Mouse (Mus musculus) heart, postnatal 0 days (tissue): ENCODE data around the gene Gm10277. TPM values are rescaled to one million over a fixed set of nuclear protein-coding genes. Genes with fewer than 3 reads are reported as not detected.
"Not testable (repeated sequence)": the region's sequence is repeated elsewhere in the genome, so short reads cannot be mapped to it uniquely, and the experiment has no call there.

Experiments used
- ATAC-seq: fragments of 200-750 bp; cut with Nextera tagmentation; 2 replicates; pipeline ENCODE4 v1.8.0; 2017; ENCODE audit warnings: low read depth, moderate number of reproducible peaks, moderate library complexity; ENCODE audit not compliant: insufficient read depth
- DNase-seq: peaks from one replicate; pipeline ENCODE4 v3.0.0-alpha.2; 2016; ENCODE audit warnings: low spot score
- H3K27ac ChIP-seq: fragments of 300-500 bp; sonication (generic); 2 replicates; pipeline ENCODE4 v1.5.1; 2014; ENCODE audit warnings: low read depth, mild to moderate bottlenecking
- H3K27me3 ChIP-seq: fragments of 300-500 bp; sonication (generic); 2 replicates; pipeline ENCODE4 v1.6.1; 2014; ENCODE audit warnings: low read length, mixed read lengths; ENCODE audit not compliant: control insufficient read depth, insufficient read depth
- H3K36me3 ChIP-seq: fragments of 300-500 bp; sonication (generic); replicated peaks from 2 replicates; pipeline ENCODE4 v1.6.1; 2014; ENCODE audit warnings: low read length, mixed read lengths; ENCODE audit not compliant: control insufficient read depth, insufficient read depth
- H3K4me1 ChIP-seq: fragments of 300-500 bp; sonication (generic); 2 replicates; pipeline ENCODE4 v1.6.1; 2014; ENCODE audit warnings: antibody characterized with exemption; ENCODE audit not compliant: control insufficient read depth, insufficient read depth
- H3K4me2 ChIP-seq: fragments of 300-500 bp; sonication (generic); 2 replicates; pipeline ENCODE4 v1.6.1; 2014; ENCODE audit warnings: low read depth, mild to moderate bottlenecking, low read length, moderate library complexity
- H3K4me3 ChIP-seq: fragments of 300-500 bp; sonication (generic); 2 replicates; pipeline ENCODE4 v1.5.1; 2014; ENCODE audit warnings: low read depth, low read length
- H3K9ac ChIP-seq: fragments of 300-500 bp; sonication (generic); replicated peaks from 2 replicates; pipeline ENCODE4 v1.6.1; 2014; ENCODE audit warnings: low read depth, low read length, mixed read lengths
- H3K9me3 ChIP-seq: fragments of 300-500 bp; sonication (generic); replicated peaks from 2 replicates; pipeline ENCODE4 v1.6.1; 2016; ENCODE audit warnings: low read length; ENCODE audit not compliant: control insufficient read depth
- CTCF ChIP-seq: IDR thresholded peaks from 2 replicates; pipeline ENCODE4 v1.5.1; 2016; ENCODE audit warnings: antibody characterized with exemption, control low read depth, low read depth
- EP300 ChIP-seq: IDR thresholded peaks from 2 replicates; pipeline ENCODE4 v1.6.1; 2016; ENCODE audit warnings: antibody characterized with exemption, low read depth
- WGBS: fragments of 180-500 bp; shearing (Covaris S2); extraction: QIAGEN DNeasy Blood & Tissue Kit; methylation state at CpG from one replicate; pipeline ENCODE4 v1.1.7; 2014; 5-methylcytosine and 5-hydroxymethylcytosine counted together
- polyA plus RNA-seq: library from polyadenylated mRNA; unstranded; fragments of >200 nt; fragmentation: Nextera tagmentation; extraction: Ambion mirVana; gene quantifications from 2 replicates; pipeline ENCODE4 v1.2.1, GENCODE M21; 2015
- total RNA-seq: library from RNA; depleted of rRNA; stranded (reverse); fragments of >200 nt; gene quantifications from 2 replicates; pipeline ENCODE4 v1.2.3, GENCODE M21; 2014; ENCODE audit warnings: low replicate concordance; rRNA removed

Gene Gm10277
- total and polyA plus RNA-seq, 2 experiments from 2014 or later: 0.52 TPM; not detected in 1

- H3K4me2 ChIP-seq: no peak overlapping the region
- no peaks in the 10 kb centered on the region for H3K36me3 ChIP-seq
- TF ChIP-seq CTCF (no peak), EP300 (no peak)
- no peak overlapping the region for H3K9ac ChIP-seq
- no peak overlapping the region for H3K4me3 ChIP-seq
- H3K9me3 ChIP-seq: no peaks in the 10 kb centered on the region
- ATAC-seq: no peak
- H3K4me1 ChIP-seq: no peaks in the 10 kb centered on the region
- no peak for DNase-seq
- 88% methylated on average over 5 of the region's 5 CpGs for WGBS
- no peak overlapping the region for H3K27ac ChIP-seq
- H3K27me3 ChIP-seq: no peaks in the 10 kb centered on the region
Observed at GRCm38 (mm10) chr11:77748996-77749395, 38.6 kb downstream of the Gm10277 start.

DNA sequence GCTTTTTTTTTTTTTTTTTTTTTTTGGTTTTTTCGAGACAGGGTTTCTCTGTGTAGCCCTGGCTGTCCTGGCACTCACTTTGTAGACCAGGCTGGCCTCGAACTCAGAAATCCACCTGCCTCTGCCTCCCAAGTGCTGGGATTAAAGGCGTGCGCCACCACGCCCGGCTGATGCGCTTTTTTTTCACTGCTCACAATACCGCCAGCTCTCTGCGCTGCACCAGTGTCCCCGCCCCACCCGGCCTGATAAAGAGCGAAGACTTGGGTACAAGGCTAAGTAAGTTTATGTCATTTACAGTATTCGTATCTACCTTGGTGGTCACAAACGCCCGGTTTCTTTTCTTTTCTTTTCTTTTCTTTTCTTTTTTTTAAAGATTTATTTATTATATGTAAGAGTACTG is 40.4 kb downstream of the Gm10277 start:
- not testable (repeated sequence) for H3K4me3 ChIP-seq, H3K4me1 ChIP-seq, H3K4me2 ChIP-seq, DNase-seq, H3K36me3 ChIP-seq, H3K27me3 ChIP-seq, H3K9ac ChIP-seq, H3K9me3 ChIP-seq, H3K27ac ChIP-seq, ATAC-seq
- 94% methylated on average over 13 of the region's 15 CpGs for WGBS

DNA sequence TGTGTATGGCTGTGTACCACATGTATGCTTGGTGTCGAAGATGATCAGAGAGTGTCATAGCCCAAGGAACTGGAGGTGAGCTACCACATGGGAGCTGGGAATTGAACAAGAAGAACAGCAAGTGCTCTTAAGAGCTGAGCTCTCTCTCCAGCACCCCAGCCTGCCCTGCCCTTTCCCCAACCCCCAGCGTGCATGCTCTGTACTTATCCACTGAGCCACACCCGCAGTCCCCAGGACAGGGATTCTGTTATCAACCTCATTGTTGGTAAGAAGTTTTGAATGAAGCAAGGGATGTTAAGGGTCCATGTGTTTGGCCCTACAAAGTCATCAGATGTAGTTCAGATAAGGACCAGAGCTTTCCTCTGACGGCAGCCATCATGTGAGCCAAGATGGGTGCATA is 40.9 kb downstream of the Gm10277 start:
- WGBS: 84% methylated on average over 4 of the region's 4 CpGs
- Histone ChIP-seq H3K4me1 (no peaks in the 10 kb centered on the region), H3K9ac (no peak overlapping the region), H3K27me3 (no peaks in the 10 kb centered on the region), H3K4me3 (no peak overlapping the region), H3K27ac (no peak overlapping the region), H3K4me2 (no peak overlapping the region), H3K36me3 (no peaks in the 10 kb centered on the region), H3K9me3 (no peaks in the 10 kb centered on the region)
- no peak for DNase-seq
- TF ChIP-seq EP300 (no peak), CTCF (no peak)
- ATAC-seq: no peak

DNA sequence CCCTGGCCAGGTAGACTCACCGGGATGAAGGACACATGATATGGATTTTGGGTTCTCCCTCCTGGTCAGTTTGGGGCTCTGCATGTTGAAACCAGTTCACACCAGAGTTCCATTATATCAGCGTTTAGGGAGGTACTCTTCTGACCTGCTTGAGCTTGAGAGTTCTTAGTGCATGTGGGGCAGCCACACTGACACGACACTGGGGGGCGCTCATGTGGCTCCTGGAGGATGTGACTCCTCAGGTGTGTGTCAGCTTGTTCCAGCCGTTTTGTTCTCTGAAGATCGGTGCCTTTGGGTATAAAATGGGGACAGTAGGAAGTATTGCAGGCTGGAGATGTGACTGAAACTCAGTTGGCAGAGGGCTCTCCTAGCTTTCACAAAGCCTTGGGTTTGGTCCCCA is 43.6 kb downstream of the Gm10277 start:
- Histone ChIP-seq H3K9ac (no peak overlapping the region), H3K4me3 (no peak overlapping the region)

GRCm38 (mm10) chr11:77738555-77738954 is 49.0 kb downstream of the Gm10277 start:
- no peaks in the 10 kb centered on the region for H3K4me1 ChIP-seq
- H3K4me2 ChIP-seq: no peak overlapping the region
- WGBS: 57% methylated on average over 7 of the region's 7 CpGs

More for the DNA sequence above, 43.6 kb downstream of the Gm10277 start:
- no peaks in the 10 kb centered on the region for H3K36me3 ChIP-seq
- no peak for ATAC-seq
- no peaks in the 10 kb centered on the region for H3K9me3 ChIP-seq
- TF ChIP-seq EP300 (no peak), CTCF (peak; percentile 29)
- H3K27me3 ChIP-seq: no peaks in the 10 kb centered on the region
- no peak overlapping the region for H3K4me2 ChIP-seq
- DNase-seq: no peak
- 26% methylated on average over 6 of the region's 6 CpGs for WGBS
- no peak overlapping the region for H3K27ac ChIP-seq
- H3K4me1 ChIP-seq: no peaks in the 10 kb centered on the region

DNA sequence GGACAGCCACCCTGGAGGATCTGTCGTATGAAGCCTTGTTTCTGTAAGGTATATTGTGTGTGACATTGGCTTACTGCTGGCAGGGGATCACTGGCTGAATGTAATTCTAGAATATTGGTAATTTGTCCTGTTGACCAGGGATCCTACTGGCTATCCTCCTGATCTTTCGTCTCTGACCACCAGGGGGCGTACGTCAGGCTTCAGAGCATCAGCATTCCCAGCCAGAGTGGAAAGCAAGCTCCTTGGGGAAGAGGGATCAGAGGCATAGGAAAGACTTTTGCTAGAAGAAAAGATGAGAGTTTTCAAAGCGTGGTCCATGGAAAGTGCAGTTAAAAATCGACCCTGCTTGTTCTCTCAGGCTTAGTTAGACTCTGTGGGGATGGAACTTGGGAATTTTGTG is 50.3 kb downstream of the Gm10277 start:
- Histone ChIP-seq H3K9me3 (no peaks in the 10 kb centered on the region), H3K9ac (no peak overlapping the region), H3K27ac (no peak overlapping the region), H3K27me3 (no peaks in the 10 kb centered on the region), H3K4me3 (no peak overlapping the region), H3K36me3 (no peaks in the 10 kb centered on the region), H3K4me2 (no peak overlapping the region), H3K4me1 (no peaks in the 10 kb centered on the region)
- WGBS: 1% methylated on average over 6 of the region's 6 CpGs
- peak; percentile 98 for TF ChIP-seq CTCF
- no peak for TF ChIP-seq EP300
- DNase-seq: peak; percentile 68
- peak; percentile 62; the same call in 1 of the 2 replicates for ATAC-seq

More at GRCm38 (mm10) chr11:77738555-77738954, 49.0 kb downstream of the Gm10277 start:
- ATAC-seq: no peak
- H3K36me3 ChIP-seq: no peaks in the 10 kb centered on the region
- TF ChIP-seq EP300: no peak
- TF ChIP-seq CTCF: no peak
- H3K9ac ChIP-seq: no peak overlapping the region
- H3K27ac ChIP-seq: no peak overlapping the region
- no peaks in the 10 kb centered on the region for H3K9me3 ChIP-seq
- no peak overlapping the region for H3K4me3 ChIP-seq
- H3K27me3 ChIP-seq: no peaks in the 10 kb centered on the region
- no peak for DNase-seq

Other genes starting within 250 kb of the Gm10277 start
- 29.5 and 35.9 TPM in 2 replicates for gene Taok1, start 179.9 kb downstream of the Gm10277 start, total RNA-seq
- gene Taok1, start 179.9 kb downstream of the Gm10277 start, polyA plus RNA-seq: 13.7 and 14.2 TPM in 2 replicates
- gene Nufip2, start 101.6 kb downstream of the Gm10277 start, total RNA-seq: 30.5 and 55.1 TPM in 2 replicates
- 3.0 and 3.5 TPM in 2 replicates for gene Nufip2, start 101.6 kb downstream of the Gm10277 start, polyA plus RNA-seq
- gene Cryba1, start 62.5 kb downstream of the Gm10277 start, total RNA-seq: not detected in 2 replicates
- gene Cryba1, start 62.5 kb downstream of the Gm10277 start, polyA plus RNA-seq: not detected in 2 replicates
- 181 and 218 TPM in 2 replicates for gene Myo18a, start 24.5 kb downstream of the Gm10277 start, total RNA-seq
- gene Myo18a, start 24.5 kb downstream of the Gm10277 start, polyA plus RNA-seq: 80.0 and 82.5 TPM in 2 replicates
- 2.4 and 3.7 TPM in 2 replicates for gene Pipox, start 106.3 kb upstream of the Gm10277 start, total RNA-seq
- 2.6 and 3.1 TPM in 2 replicates for gene Pipox, start 106.3 kb upstream of the Gm10277 start, polyA plus RNA-seq
- gene Sez6, start 143.1 kb upstream of the Gm10277 start, total RNA-seq: 0.77 TPM in 1 of 2 replicates, not detected in the other
- gene Sez6, start 143.1 kb upstream of the Gm10277 start, polyA plus RNA-seq: 0.08 TPM in 1 of 2 replicates, not detected in the other
- 19.2 and 25.1 TPM in 2 replicates for gene Phf12, start 195.0 kb upstream of the Gm10277 start, total RNA-seq
- 5.6 and 7.3 TPM in 2 replicates for gene Phf12, start 195.0 kb upstream of the Gm10277 start, polyA plus RNA-seq
- 7.3 and 9.4 TPM in 2 replicates for gene Dhrs13, start 244.5 kb upstream of the Gm10277 start, total RNA-seq
- gene Dhrs13, start 244.5 kb upstream of the Gm10277 start, polyA plus RNA-seq: 7.7 and 8.6 TPM in 2 replicates